Mouse (Mus musculus): Measurements from ENCODE around the gene Dclk1. TPM values are rescaled to one million over a fixed set of nuclear protein-coding genes. Genes with fewer than 3 reads are reported as not detected.

The Dclk1 gene
- polyA plus RNA-seq, 1 experiment, result 265 TPM

GRCm38 (mm10) chr3:55523735-55524477, 281.7 kb downstream of the Dclk1 start:
- Histone ChIP-seq H3K4me3 (ENCODE audit: insufficient read depth, low read depth, low read length) (no peak overlapping the region), H3K27ac (ENCODE audit: insufficient read depth, low read depth, low read length) (0 out of 2 replicates have a peak overlapping the region, but pooled peaks have one; percentile 34), H3K4me1 (ENCODE audit: control insufficient read depth, insufficient read depth, low read length) (peaks cover 16% of the 10 kb centered on the region)
- TF ChIP-seq POLR2A (IDR thresholded peaks at IDR 0.05; ENCODE audit: insufficient read depth, low read depth, low read length) (no peak), CTCF (IDR thresholded peaks at IDR 0.05; ENCODE audit: insufficient read depth, low read depth, low read length) (no peak)
- 31% methylated on average over 16 of the region's 16 CpGs for WGBS

GRCm38 (mm10) chr3:55524491-55525195, 282.5 kb downstream of the Dclk1 start:
- TF ChIP-seq CTCF (IDR thresholded peaks at IDR 0.05; ENCODE audit: insufficient read depth, low read depth, low read length) (no peak), POLR2A (IDR thresholded peaks at IDR 0.05; ENCODE audit: insufficient read depth, low read depth, low read length) (no peak)
- Histone ChIP-seq H3K4me1 (ENCODE audit: control insufficient read depth, insufficient read depth, low read length) (peaks cover 16% of the 10 kb centered on the region), H3K4me3 (ENCODE audit: insufficient read depth, low read depth, low read length) (no peak overlapping the region), H3K27ac (ENCODE audit: insufficient read depth, low read depth, low read length) (no peak overlapping the region)
- WGBS, result 51% methylated on average over 9 of the region's 9 CpGs

- WGBS, result 89% methylated on average over 3 of the region's 3 CpGs
- H3K27ac ChIP-seq (ENCODE audit: insufficient read depth, low read depth, low read length), result no peak overlapping the region
- TF ChIP-seq POLR2A (IDR thresholded peaks at IDR 0.05; ENCODE audit: insufficient read depth, low read depth, low read length), result no peak
- no peak for TF ChIP-seq CTCF (IDR thresholded peaks at IDR 0.05; ENCODE audit: insufficient read depth, low read depth, low read length)
- H3K4me3 ChIP-seq (ENCODE audit: insufficient read depth, low read depth, low read length), result no peak overlapping the region
- peaks cover 21% of the 10 kb centered on the region for H3K4me1 ChIP-seq (ENCODE audit: control insufficient read depth, insufficient read depth, low read length)
These were observed 284.3 kb downstream of the Dclk1 start for GRCm38 (mm10) chr3:55526470-55526869.

DNA sequence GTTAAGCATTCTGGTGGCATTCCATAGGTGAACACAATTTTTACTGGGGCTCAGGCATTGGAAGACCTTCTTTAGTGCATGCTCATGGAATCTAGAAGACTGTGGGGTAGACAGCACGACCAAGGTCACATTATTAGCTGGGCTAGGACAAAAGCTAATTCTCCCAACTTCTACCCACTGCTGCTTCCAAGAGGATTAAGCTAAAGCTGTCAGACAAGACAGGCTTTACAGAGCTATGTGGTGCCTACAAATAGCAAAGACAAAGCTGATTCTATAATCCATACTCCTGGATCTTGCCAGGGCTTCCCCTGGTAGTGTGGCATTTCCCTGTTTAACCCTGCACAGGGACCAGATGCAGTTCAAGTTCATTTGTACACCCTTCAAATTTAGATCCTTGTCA, 285.4 kb downstream of the Dclk1 start:
- Histone ChIP-seq H3K27ac (ENCODE audit: insufficient read depth, low read depth, low read length) (0 out of 2 replicates have a peak overlapping the region, but pooled peaks have one; percentile 3), H3K4me1 (ENCODE audit: control insufficient read depth, insufficient read depth, low read length) (peaks cover 23% of the 10 kb centered on the region), H3K4me3 (ENCODE audit: insufficient read depth, low read depth, low read length) (no peak overlapping the region)
- no peak for TF ChIP-seq CTCF (IDR thresholded peaks at IDR 0.05; ENCODE audit: insufficient read depth, low read depth, low read length)
- TF ChIP-seq POLR2A (IDR thresholded peaks at IDR 0.05; ENCODE audit: insufficient read depth, low read depth, low read length), result no peak
- 36% methylated on average over 1 of the region's 1 CpGs for WGBS

DNA sequence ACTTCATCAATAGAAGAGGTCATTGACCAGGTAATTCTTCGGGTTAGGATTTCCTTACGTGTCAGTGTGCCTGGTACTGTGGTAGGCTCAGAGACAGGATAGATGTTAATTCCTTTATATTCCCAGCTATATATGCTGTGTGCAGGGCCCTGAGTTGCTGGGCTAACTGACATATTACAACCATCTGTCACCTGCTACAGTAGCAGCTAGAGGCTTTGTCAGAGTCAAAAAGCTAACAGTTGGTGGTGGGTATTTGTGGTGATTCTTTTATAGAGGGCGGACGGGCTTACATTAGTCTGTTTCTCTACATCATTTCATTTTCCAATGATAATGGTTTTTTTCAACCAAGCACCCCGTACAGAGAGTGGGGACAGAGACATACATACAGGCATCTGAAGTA, 285.8 kb downstream of the Dclk1 start:
- H3K4me1 ChIP-seq (ENCODE audit: control insufficient read depth, insufficient read depth, low read length), result peaks cover 23% of the 10 kb centered on the region
- 94% methylated on average over 5 of the region's 5 CpGs for WGBS
- H3K27ac ChIP-seq (ENCODE audit: insufficient read depth, low read depth, low read length), result no peak overlapping the region

DNA sequence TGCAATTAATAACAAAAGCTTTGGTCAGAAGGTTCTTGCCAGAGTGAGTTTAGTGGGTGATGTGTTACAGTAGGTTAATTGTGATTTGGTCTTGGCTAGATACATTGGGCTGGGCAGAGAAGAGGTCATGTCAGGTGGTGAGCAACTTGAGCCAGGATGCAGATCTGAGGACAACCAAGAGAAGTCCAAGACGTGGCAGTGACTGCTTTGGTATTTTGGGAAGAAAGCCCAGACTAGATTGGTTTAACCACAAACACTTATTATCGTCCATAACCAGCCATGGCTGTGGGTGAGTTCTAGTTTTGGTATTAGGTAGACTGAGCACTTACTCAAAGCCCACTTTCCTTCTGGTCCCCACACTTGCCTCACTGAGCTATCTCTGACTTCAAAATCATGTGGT, 287.2 kb downstream of the Dclk1 start:
- Histone ChIP-seq H3K4me1 (ENCODE audit: control insufficient read depth, insufficient read depth, low read length) (peaks cover 18% of the 10 kb centered on the region), H3K4me3 (ENCODE audit: insufficient read depth, low read depth, low read length) (no peak overlapping the region), H3K27ac (ENCODE audit: insufficient read depth, low read depth, low read length) (no peak overlapping the region)
- 55% methylated on average over 2 of the region's 2 CpGs for WGBS
- no peak for TF ChIP-seq POLR2A (IDR thresholded peaks at IDR 0.05; ENCODE audit: insufficient read depth, low read depth, low read length)
- TF ChIP-seq CTCF (IDR thresholded peaks at IDR 0.05; ENCODE audit: insufficient read depth, low read depth, low read length), result no peak

More for the DNA sequence above, 285.8 kb downstream of the Dclk1 start:
- TF ChIP-seq POLR2A (IDR thresholded peaks at IDR 0.05; ENCODE audit: insufficient read depth, low read depth, low read length), result no peak
- TF ChIP-seq CTCF (IDR thresholded peaks at IDR 0.05; ENCODE audit: insufficient read depth, low read depth, low read length), result no peak
- no peak overlapping the region for H3K4me3 ChIP-seq (ENCODE audit: insufficient read depth, low read depth, low read length)

DNA sequence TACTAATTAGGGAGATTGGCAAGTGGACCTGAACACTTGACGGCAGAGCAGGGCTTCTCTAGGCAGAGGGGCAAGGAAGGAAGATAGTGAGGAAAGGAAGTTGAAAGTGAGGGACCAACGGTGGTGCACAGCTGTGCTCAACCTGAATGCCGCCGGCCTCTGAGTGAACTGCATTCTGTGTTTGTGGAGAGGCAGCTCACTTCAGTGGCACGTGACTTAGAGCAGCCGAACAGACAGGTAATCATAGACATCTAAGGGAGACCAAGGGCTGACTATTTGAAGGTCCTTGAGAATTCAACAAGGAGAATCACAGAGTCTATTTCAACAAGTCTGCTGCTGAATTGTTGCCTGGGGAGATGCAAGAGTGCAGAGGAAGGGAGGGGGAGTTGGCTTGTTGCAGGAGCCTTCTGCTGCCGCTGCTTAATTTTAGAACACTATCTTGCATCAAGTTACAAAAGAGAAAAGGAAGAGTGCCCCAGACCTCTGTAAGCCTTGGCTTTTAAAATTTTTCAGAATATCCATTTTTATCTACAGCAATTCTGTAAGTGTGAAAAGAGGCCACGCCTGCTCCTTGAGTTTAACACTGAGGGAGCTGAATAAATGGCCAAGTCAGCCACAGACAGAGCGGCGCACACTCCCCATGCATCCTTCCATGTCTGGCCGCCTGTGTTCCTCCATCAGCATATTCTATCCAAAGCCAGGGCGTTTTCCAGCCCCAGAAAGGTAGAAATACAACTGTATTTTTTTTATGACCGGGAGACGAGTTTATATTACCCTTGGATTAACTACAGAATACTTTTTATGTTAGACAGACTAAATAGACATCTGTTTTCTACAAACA, 289.3 kb downstream of the Dclk1 start:
- peaks cover 12% of the 10 kb centered on the region for H3K4me1 ChIP-seq (ENCODE audit: control insufficient read depth, insufficient read depth, low read length)
- no peak overlapping the region for H3K4me3 ChIP-seq (ENCODE audit: insufficient read depth, low read depth, low read length)
- TF ChIP-seq POLR2A (IDR thresholded peaks at IDR 0.05; ENCODE audit: insufficient read depth, low read depth, low read length), result no peak
- TF ChIP-seq CTCF (IDR thresholded peaks at IDR 0.05; ENCODE audit: insufficient read depth, low read depth, low read length), result no peak
- 45% methylated on average over 14 of the region's 14 CpGs for WGBS
- peak overlapping the region; percentile 56 for H3K27ac ChIP-seq (ENCODE audit: insufficient read depth, low read depth, low read length)

DNA sequence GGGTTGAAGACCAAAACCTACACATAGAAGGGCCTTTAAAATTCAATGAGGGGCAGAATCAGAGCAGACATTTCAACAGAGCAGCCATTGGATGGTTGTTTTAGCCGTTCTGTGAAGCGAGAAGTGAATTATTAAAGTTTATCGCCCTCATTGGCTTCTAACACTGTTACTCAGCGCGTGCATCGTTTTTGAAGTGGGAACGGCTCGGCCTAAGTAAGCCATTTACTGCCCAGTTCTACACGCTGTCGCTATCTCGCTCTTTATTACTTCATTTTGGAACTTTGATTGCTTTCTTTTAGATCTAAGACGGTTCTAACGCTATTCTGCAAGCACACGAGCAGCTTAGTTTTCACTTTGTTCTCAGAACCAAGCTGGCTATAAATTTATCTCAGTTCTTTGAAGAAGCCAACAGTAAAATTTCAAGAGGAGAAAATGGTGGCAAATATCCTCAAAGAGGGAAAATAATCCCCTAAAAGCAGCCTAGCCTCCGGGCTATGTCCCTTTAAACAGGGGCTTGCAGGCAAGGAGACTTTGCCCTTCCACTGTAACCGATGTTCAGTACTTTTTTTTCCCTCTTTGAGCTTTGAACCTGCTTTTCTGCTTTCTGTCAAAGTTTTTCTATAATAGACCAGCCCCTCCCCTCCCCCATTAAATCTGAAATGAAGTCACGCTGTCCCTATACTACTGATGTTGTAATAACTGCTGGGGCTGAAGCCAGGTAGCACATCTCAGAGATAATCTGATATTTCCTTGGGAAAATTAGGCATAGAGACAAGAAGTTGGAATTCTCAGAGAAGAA, 290.2 kb downstream of the Dclk1 start:
- no peak overlapping the region for H3K4me3 ChIP-seq (ENCODE audit: insufficient read depth, low read depth, low read length)
- H3K4me1 ChIP-seq (ENCODE audit: control insufficient read depth, insufficient read depth, low read length), result peaks cover 12% of the 10 kb centered on the region
- 72% methylated on average over 17 of the region's 17 CpGs for WGBS
- no peak overlapping the region for H3K27ac ChIP-seq (ENCODE audit: insufficient read depth, low read depth, low read length)
- TF ChIP-seq CTCF (IDR thresholded peaks at IDR 0.05; ENCODE audit: insufficient read depth, low read depth, low read length) (no peak), POLR2A (IDR thresholded peaks at IDR 0.05; ENCODE audit: insufficient read depth, low read depth, low read length) (no peak)
